Mouse (Mus musculus) limb, embryonic 10.5 days (tissue): Measurements from ENCODE around the gene Pycr1. TPM values are rescaled to one million over a fixed set of nuclear protein-coding genes. Genes with fewer than 3 reads are reported as not detected.

Experiments
- DNase-seq: peaks from one replicate; pipeline ENCODE4 v3.0.0-alpha.2; 2017; ENCODE audit warnings: low spot score
- H3K27ac ChIP-seq: fragments of 300-500 bp; sonication (generic); 2 replicates; pipeline ENCODE4 v1.5.1; 2016; ENCODE audit warnings: mild to moderate bottlenecking
- H3K27me3 ChIP-seq: fragments of 300-500 bp; sonication (generic); 2 replicates; pipeline ENCODE4 v1.6.1; 2016; ENCODE audit warnings: low read depth, mild to moderate bottlenecking; ENCODE audit not compliant: poor library complexity, severe bottlenecking
- H3K36me3 ChIP-seq: fragments of 300-500 bp; sonication (generic); 2 replicates; pipeline ENCODE4 v1.6.1; 2016; ENCODE audit warnings: mild to moderate bottlenecking, moderate library complexity
- H3K4me1 ChIP-seq: fragments of 300-500 bp; sonication (generic); 2 replicates; pipeline ENCODE4 v1.6.1; 2016
- H3K4me3 ChIP-seq: fragments of 300-500 bp; sonication (generic); 2 replicates; pipeline ENCODE4 v1.5.1; 2016; ENCODE audit warnings: mild to moderate bottlenecking, moderate library complexity
- H3K9me3 ChIP-seq: fragments of 300-500 bp; sonication (generic); replicated peaks from 2 replicates; pipeline ENCODE4 v1.6.1; 2016; ENCODE audit warnings: mild to moderate bottlenecking
- WGBS: fragments of 180-500 bp; shearing (Covaris S2); methylation state at CpG from one replicate; pipeline ENCODE4 v1.1.7; 2016; 5-methylcytosine and 5-hydroxymethylcytosine counted together
- polyA plus RNA-seq: library from polyadenylated mRNA; unstranded; fragments of >200 nt; fragmentation: Nextera tagmentation; extraction: Ambion mirVana; gene quantifications from 2 replicates; pipeline ENCODE4 v1.2.1, GENCODE M21; 2016

Gene Pycr1
- polyA plus RNA-seq, 1 experiment from 2014 or later = 40.6 TPM

DNA sequence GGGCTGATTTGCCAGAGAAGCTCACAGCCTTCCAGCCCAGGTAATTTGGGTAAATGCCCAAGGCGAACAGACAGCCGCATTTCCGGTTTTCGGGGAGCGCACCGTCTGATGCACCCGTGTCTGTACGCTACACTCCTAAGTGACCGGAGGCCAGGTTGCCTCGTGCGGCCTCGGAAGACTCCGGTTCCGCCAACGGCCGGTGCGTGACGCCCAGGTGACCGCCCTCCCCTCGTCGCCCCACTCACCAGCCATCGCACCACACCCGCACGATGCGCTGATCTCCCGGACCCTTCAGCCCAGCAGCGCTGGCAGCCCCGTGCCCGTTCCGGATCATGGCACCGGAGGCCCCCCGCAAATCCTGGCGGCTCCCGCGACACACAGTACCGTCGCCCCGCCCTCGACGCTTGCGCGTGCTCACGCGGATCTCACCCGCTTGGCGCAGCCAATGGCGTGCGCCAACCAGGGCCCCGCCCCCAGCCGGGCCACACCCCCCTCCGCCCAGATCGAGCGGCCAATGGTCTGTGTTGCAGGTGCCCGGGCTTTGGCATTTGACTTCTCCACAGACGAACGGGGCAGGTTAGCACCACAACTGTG is 26.0 kb downstream of the Pycr1 start, which contains the start of gene Pcyt2:
TSS of gene Pcyt2 (minus strand) at position 418 of the 594 bp plus-strand sequence.
- WGBS = 1% methylated on average over 56 of the region's 56 CpGs

DNA sequence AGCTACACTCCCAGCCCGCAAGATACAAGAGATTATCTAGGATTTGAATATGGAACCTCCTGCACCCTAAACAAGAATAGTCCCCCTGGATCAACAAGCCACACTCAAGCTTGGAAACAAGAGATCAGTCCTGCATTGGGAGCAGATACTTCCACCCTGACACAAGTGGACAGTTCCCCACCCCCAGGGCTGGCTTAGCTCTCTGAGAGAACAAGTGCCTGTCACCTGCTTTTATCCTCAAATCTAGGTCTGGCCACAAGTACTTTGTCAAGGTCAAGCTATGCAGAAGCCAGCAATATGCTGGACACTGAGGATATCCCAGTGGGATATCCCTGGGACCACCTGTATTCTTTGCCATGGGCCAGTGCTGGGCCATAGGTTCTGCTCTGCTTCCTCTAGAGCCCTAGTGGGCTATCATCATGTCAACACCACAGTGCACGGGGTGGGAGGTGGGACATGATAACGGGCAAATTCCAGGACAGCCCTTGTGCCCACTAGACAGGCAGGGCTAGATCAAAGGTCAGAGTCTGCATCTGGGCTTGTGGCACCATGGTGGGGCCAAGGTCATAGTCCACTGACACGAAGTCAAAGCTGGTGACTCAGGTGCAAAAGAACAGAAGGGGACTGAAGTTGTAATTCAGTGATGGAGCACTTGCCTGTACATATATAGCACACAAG is 26.8 kb downstream of the Pycr1 start:
- no peaks in the 10 kb centered on the region for H3K27me3 ChIP-seq
- WGBS = 51% methylated on average over 4 of the region's 4 CpGs
- H3K4me3 ChIP-seq = peak overlapping the region; percentile 85
- DNase-seq = no peak
- H3K9me3 ChIP-seq = no peaks in the 10 kb centered on the region
- H3K36me3 ChIP-seq = peaks cover 81% of the 10 kb centered on the region
- H3K4me1 ChIP-seq = peaks cover 20% of the 10 kb centered on the region
- H3K27ac ChIP-seq = peak overlapping the region; percentile 90

More for the DNA sequence above, 26.0 kb downstream of the Pycr1 start, which contains the start of gene Pcyt2:
- peak; percentile 93 for DNase-seq
- no peaks in the 10 kb centered on the region for H3K9me3 ChIP-seq
- H3K4me3 ChIP-seq = peak within 1 kb of the TSS; percentile 85
- no peaks in the 10 kb centered on the region for H3K27me3 ChIP-seq
- H3K36me3 ChIP-seq = peaks cover 80% of the 10 kb centered on the region
- H3K27ac ChIP-seq = peak within 1 kb of the TSS; percentile 90
- peaks cover 20% of the 10 kb centered on the region for H3K4me1 ChIP-seq

DNA sequence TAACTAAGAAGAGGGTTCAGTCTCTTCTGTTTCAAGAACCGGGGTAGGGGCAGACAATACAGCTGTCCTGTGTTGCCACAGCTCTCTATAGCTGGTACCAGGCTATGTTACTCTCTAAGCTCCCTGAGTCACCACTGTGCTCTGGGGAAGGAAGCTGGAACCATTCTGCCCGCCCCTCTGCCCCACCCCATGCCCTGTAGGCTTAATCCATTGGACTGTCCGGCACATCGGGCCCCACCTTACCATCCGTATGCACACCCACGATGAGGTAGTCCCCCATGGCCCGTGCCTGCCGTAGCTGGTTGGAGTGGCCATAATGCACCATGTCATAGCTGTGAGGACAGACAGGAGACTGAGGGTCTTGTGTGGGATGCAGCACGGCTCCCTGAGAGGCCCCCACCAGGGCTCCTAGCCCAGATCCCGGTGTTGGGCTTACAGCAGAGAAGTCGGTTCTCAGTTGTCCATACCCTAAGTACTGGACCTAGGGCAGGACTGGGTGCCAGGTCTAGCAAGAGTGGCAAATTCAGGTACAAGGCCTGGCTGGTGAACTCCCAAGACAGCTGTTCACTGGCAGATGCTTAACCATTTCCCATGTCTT is 27.9 kb downstream of the Pycr1 start:
- DNase-seq = no peak
- 95% methylated on average over 11 of the region's 11 CpGs for WGBS
- Histone ChIP-seq H3K9me3 (no peaks in the 10 kb centered on the region), H3K27me3 (no peaks in the 10 kb centered on the region), H3K4me3 (peak overlapping the region; percentile 16; the same call in 1 of the 2 replicates), H3K4me1 (peaks cover 20% of the 10 kb centered on the region), H3K36me3 (peaks cover 81% of the 10 kb centered on the region), H3K27ac (no peak overlapping the region)

DNA sequence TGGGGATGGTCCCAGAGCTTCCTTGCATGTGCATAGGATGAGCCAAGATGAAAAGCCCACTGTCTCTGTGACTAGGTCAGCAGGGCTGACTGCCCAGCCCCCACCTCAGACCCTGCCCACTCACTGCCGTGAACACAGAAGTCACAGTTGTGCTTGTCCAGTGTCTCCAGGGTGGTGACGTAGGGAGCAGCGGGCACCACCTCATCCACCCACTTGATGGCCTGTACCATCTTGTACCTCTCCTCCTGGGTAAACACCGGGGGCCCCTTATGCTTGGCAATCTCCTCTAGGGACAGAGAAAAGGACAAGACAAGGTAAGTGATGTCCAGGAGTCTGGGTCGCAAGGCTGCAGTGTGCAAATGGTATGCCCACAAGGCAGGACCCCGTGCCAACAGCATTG is 28.4 kb downstream of the Pycr1 start:
- Histone ChIP-seq H3K27me3 (no peaks in the 10 kb centered on the region), H3K4me1 (peaks cover 20% of the 10 kb centered on the region), H3K36me3 (peaks cover 81% of the 10 kb centered on the region), H3K9me3 (no peaks in the 10 kb centered on the region), H3K4me3 (no peak overlapping the region), H3K27ac (no peak overlapping the region)
- no peak for DNase-seq
- WGBS = 95% methylated on average over 6 of the region's 6 CpGs

DNA sequence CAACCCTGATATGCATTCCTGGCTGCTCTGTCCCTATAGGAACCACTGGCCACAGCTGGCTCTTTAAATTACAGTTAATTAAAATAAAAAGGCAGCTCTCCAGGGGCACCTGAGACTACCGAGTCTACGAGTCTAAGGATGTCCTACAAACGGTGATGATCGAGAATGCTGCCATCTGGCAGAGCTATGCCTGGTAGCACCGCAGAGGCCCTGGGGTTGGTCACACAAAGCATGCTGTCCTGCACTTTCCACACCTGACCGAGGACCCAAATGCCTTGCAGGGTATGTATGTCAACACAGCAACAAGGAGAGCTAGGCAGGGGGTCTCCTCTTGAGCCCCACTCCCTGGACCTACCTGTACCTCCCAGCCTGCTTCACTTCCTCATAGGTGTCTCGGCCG is 29.6 kb downstream of the Pycr1 start:
- DNase-seq = no peak
- H3K36me3 ChIP-seq = peaks cover 82% of the 10 kb centered on the region
- H3K4me1 ChIP-seq = peaks cover 25% of the 10 kb centered on the region
- H3K27me3 ChIP-seq = peaks cover 10% of the 10 kb centered on the region
- H3K4me3 ChIP-seq = no peak overlapping the region
- no peak overlapping the region for H3K27ac ChIP-seq
- 90% methylated on average over 8 of the region's 8 CpGs for WGBS
- H3K9me3 ChIP-seq = no peaks in the 10 kb centered on the region

DNA sequence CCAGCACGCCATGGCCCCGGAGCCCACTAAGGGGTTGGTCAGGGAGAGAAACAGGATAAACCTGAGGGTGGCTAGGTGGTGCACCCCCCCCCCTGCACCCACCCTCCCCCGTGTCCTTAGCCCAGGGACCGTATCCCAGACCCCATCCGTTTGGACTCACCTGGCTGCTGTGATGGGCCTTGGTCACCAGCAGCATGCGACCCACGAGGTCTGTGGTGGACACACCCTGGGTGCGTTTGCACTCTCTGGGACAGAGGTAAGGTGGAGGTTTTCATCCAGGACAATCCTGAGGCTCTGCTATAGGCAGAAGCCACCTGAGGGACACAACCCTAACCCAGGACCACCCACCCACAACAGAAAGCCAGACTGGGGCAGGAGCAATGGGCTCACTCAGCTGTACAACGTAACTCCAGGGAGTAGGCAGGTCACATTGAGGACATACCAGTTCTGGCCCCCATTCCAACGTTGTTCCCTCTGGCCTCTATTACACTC is 30.0 kb downstream of the Pycr1 start:
- no peak for DNase-seq
- H3K36me3 ChIP-seq = peaks cover 82% of the 10 kb centered on the region

DNA sequence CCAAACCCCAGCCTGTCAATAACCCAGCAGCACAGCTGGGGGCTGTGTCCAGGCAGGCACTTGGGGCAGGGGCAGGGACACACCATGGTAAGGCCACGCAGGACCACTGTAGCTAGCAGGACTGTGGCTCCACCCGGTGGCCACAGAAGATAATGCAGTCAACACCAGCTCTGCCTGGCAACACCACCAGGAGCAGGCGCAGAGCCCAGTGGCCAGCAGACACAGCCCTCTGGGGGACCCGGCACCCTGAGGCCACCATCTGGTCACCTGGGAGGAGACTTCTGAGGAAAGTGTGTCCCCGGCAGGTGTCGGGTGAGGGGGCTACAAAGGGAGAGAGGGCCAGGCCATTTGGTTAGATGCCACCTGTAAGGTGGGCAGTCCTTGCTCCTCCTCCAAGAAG is 30.8 kb downstream of the Pycr1 start:
- no peak overlapping the region for H3K27ac ChIP-seq
- peaks cover 32% of the 10 kb centered on the region for H3K4me1 ChIP-seq
- H3K27me3 ChIP-seq = peaks cover 22% of the 10 kb centered on the region
- WGBS = 39% methylated on average over 6 of the region's 6 CpGs
- peaks cover 74% of the 10 kb centered on the region for H3K36me3 ChIP-seq
- H3K4me3 ChIP-seq = peak overlapping the region; percentile 23
- H3K9me3 ChIP-seq = no peaks in the 10 kb centered on the region
- peak; percentile 81 for DNase-seq

More for the DNA sequence above, 30.0 kb downstream of the Pycr1 start:
- Histone ChIP-seq H3K27me3 (peaks cover 15% of the 10 kb centered on the region), H3K4me1 (peaks cover 29% of the 10 kb centered on the region), H3K4me3 (no peak overlapping the region), H3K9me3 (no peaks in the 10 kb centered on the region), H3K27ac (no peak overlapping the region)
- WGBS = 88% methylated on average over 10 of the region's 10 CpGs

DNA sequence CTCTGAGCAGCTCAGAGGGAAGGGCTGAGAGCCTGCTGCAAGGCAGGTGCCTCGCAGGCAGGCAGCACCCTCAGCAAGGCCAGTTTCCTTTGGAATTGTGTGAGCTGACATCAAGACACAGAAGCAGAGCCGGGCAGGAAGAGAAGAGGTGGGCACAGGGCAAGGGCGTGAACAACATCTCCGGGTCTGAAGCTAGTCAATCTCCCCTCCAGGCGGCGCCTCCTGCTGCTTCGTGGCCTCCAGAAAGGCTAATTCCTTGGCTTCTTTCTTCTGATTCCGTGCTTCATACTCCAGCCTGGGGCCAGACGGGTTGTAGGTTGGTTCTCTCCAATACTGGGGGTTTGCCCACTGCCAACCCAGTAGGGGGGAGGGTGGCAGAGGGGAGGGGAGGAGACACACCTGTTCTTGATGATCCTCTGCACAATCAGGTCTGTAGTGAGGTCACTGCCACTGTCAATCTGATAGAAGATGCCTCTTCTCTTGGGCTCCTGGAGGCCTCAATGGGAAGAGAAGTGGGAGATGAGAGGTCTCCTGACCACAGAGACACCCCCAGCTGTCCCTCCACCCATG is 33.0 kb downstream of the Pycr1 start:
- H3K36me3 ChIP-seq = peaks cover 85% of the 10 kb centered on the region
- H3K27me3 ChIP-seq = peaks cover 36% of the 10 kb centered on the region
- no peak overlapping the region for H3K27ac ChIP-seq
- no peaks in the 10 kb centered on the region for H3K9me3 ChIP-seq
- no peak overlapping the region for H3K4me3 ChIP-seq
- WGBS = 85% methylated on average over 9 of the region's 9 CpGs
- no peak for DNase-seq
- peaks cover 21% of the 10 kb centered on the region for H3K4me1 ChIP-seq

DNA sequence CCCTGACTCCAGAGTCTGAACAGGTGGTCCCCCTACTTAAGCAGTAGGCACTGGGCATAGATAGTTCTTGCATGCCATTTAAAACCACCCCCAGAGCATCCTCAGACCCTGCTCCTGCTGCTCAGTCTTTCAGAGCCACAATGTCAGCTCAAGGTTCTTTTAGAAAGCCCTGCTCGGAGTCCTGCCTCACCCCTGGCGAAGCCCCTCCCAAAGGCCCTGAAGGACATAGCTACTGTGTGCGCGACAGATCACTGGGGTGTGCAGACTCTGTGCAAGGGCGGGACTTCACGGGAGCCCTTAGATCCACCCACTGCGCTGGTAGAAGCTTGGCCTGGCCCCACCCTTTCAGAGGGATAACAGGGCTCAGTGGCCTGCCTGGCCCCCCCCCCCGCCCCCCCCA is 34.3 kb downstream of the Pycr1 start:
- Histone ChIP-seq H3K4me3 (0 out of 2 replicates have a peak overlapping the region, but pooled peaks have one; percentile 43), H3K27me3 (peaks cover 36% of the 10 kb centered on the region)
- DNase-seq = no peak

DNA sequence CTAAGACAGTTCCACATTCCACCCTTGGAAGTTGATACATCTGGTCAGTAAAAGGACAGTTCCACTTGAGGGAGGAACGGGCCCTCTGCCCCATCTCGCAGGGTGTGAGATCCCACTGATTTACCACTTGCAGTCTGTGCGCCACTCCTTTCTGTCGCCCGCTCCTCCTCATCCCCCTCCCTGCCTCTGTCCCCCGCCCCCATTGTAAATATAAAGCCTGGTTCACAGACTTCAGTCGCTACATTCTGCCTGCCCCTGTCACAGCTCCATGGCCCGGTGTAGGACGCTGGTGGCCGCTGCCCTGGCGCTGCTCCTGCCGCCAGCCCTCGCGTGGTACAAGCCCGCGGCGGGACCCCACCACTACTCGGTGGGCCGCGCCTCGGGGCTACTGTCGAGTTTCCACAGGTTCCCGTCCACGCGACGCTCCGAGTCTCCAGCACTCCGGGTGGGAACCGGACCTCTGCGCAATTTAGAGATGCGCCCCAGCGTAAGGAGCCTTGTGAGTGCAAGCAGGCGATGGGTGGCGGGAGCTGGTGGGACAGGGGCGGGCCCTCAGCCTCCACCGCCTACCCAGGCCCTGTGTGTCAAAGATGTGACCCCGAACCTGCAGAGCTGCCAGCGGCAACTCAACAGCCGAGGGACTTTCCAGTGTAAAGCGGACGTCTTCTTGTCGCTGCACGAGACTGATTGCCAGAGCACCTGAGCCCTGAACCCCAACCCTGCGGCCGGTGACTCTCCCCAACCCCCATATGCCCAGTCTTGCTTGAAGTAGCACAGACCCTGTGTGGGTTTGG is 35.1 kb downstream of the Pycr1 start, which contains the start of gene Npb:
TSS of gene Npb (plus strand) at position 237 of the 794 bp plus-strand sequence.
- H3K4me1 ChIP-seq = peaks cover 21% of the 10 kb centered on the region
- H3K36me3 ChIP-seq = peaks cover 86% of the 10 kb centered on the region
- H3K27ac ChIP-seq = peak within 1 kb of the TSS; percentile 66; the same call in 1 of the 2 replicates
- H3K9me3 ChIP-seq = no peaks in the 10 kb centered on the region
- DNase-seq = no peak
- H3K27me3 ChIP-seq = peaks cover 36% of the 10 kb centered on the region
- WGBS = 3% methylated on average over 45 of the region's 45 CpGs
- H3K4me3 ChIP-seq = peak within 1 kb of the TSS; percentile 43

More for the DNA sequence above, 34.3 kb downstream of the Pycr1 start:
- Histone ChIP-seq H3K9me3 (no peaks in the 10 kb centered on the region), H3K4me1 (peaks cover 21% of the 10 kb centered on the region), H3K27ac (no peak overlapping the region), H3K36me3 (peaks cover 86% of the 10 kb centered on the region)
- 44% methylated on average over 8 of the region's 8 CpGs for WGBS

DNA sequence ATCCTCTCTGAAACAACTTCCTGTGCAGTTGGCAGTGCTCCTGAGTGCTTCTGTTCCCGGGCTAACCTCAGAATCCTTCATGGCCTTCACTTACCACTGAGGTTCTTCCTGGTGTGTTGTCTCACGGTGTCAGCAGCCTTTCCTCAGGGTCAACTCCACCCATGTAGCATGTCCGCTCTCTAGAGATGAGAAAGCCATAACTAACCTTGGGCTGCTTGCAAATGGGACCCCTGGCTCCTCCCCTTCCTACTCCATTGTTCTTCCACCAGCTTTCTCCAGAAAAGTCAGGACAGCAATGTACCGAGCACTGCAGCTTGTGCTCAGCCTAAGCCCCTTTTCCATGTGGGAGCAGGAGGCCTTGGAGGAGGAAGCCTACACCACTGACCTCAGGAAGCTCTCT is 36.8 kb downstream of the Pycr1 start:
- no peak overlapping the region for H3K27ac ChIP-seq
- no peak for DNase-seq
- H3K36me3 ChIP-seq = peaks cover 86% of the 10 kb centered on the region
- H3K4me3 ChIP-seq = no peak overlapping the region
- peaks cover 21% of the 10 kb centered on the region for H3K4me1 ChIP-seq
- H3K9me3 ChIP-seq = no peaks in the 10 kb centered on the region
- WGBS = 79% methylated on average over 4 of the region's 4 CpGs
- peaks cover 36% of the 10 kb centered on the region for H3K27me3 ChIP-seq

DNA sequence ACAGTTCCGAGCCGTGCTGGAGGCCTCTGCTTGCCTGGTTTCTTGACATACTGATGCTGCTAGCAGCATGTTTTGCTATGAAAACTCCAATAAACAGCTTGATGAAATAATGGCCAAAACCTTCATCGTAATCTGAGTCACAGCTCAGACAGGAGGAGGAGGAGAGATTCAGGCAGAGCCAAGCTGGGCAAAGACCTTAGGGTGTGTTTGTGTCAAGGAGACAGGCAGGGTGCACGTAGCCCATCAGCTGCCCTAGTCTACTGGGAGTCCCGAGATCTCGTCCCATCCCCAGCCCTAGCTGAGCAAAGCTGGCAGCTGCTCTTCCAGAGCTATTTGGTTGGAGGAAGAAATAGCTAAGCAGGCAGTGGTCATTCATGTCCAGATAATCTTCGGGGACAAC is 37.9 kb downstream of the Pycr1 start:
- 95% methylated on average over 7 of the region's 7 CpGs for WGBS

More for the DNA sequence above, 37.9 kb downstream of the Pycr1 start:
- no peak overlapping the region for H3K4me3 ChIP-seq
- H3K36me3 ChIP-seq = peaks cover 83% of the 10 kb centered on the region
- H3K9me3 ChIP-seq = no peaks in the 10 kb centered on the region
- DNase-seq = no peak
- no peak overlapping the region for H3K27ac ChIP-seq
- peaks cover 21% of the 10 kb centered on the region for H3K4me1 ChIP-seq
- peaks cover 36% of the 10 kb centered on the region for H3K27me3 ChIP-seq
